Mouse (Mus musculus) mouse embryonic stem cell (cell line): ENCODE data around the gene H2afy2.

Experiments
- in situ Hi-C, 2 experiments: fragments of 300-500 bp; cut with MboI; formaldehyde crosslinking; loops; 1 replicate in 1 of 2; 3 replicates in 1 of 2; pipeline ENCODE4 v1.14.3; 2019 to 2020; ENCODE audit warnings: low sequenced_read_pairs in 2 of 2, low pct_unique_long_range_greater_than_20kb in 1 of 2, mixed read lengths in 1 of 2; ENCODE audit not compliant: unreplicated experiment in 1 of 2

Gene H2afy2

DNA sequence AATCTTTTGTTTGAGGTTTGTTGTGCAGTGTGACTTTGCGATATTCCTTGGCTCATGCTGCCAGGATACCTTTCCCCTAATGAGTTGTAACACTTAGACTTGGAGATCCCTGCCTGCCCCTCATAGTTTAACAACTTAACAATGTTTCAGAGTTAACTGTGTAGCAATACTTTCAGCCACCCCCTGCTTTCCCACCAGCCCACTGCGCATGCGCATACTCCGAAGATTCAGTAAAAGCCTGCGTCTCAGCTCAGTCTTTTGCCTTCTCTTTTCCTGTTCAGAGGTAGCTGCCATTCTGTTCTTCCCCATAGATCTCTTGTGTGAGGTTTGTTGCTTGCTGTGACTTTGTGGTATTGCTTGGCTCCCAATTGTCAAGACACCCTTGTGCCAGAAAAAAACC lies 4.6 kb upstream of the H2afy2 start:
- in situ Hi-C loops, result no loop called here

DNA sequence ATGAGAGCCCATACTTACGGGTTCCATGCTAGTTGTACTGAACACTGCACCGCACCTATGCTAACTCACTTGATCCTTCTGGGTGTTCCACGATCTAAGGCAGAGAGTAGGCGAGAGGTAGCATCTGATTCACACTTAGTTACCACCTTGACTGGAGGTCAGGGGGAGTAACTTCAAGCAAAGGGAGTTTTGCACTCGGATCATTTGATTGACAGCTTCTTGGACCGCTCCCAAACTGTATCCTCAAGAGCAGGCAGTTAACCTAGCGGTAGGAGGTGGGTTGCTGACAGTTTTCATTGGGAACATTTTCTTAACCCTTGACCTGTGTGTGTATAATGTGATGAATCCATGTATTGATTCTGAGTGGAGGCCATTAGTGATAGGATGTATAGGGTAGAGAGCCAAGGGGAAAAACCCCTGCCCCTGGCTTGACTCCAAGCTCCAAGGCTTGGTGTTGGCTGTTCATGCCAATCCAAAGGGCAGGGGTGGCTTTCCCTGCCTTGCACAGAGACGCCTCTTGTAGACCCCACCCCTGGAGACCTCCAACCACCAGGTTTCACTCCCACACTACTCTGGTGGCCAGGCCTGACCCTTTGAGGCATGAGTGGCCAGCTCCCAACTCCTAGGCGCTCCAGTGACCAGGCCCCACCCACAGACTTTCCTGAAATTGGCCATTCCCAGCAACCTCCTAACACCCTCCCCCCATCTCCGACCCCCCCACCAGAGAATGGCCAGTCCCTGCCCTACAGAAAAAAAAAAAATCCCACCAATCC lies 3.8 kb upstream of the H2afy2 start:
- in situ Hi-C loops, result no loop called here

DNA sequence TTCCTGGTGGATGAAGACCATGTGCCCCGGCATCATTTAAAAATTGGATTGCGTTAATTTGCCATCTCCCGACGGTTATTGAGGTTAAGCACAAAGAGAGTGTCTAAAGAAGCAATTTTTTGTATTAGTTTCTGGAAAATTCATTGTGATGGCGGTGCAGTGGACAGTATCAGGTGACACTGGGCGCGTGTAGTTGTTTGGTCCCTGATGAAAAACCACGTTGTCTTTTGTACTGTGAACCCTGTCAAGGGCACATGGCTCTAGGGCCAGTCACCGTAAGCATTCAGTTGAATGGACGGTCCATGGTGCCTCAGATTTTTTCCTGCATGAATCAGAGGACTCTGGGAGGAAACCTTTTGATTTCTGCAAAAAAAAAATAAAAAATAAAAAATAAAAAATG lies 467 bp upstream of the H2afy2 start:
- in situ Hi-C loops, result no loop called here

DNA sequence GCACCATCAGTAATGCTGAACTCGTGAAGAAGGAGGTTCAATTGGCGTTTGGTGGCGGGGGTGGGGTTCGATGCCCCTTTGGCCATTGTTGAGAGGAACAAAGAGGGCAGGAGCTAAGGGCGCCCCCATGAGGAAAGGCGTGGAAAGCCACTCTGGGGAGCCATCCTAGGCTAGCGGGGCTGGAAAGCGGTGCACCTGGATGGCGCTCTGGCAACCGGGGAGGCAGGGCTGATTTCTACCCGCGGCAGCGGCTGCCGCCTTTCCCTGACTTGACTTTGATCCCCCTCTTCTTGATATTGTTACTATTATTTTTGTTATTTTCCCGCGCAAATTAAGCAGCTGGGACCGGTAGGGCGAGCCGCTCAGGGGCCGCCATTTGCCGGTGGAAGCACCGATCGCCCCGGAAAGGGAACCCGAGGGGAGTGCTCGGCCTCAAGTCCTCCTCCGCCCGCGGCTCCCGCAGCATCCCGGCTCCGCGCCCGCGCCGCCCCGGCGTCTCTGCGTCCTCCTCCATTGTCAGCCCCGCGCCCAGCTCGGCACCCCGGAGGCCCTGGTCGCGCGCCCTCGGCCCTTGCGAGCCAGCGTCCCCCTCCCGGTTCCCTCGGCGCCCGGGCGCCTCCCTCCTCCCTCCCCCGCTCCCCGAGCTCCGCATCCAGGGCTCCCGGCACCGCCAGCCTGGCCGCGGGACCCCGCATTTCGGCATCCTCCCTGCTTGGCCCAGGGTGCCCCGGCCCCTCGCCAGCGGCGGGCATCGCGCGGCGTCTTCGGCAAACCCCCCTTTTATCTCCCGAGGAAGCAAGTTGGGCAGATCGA lies 942 bp downstream of the H2afy2 start:
- in situ Hi-C loops, result no loop called here

DNA sequence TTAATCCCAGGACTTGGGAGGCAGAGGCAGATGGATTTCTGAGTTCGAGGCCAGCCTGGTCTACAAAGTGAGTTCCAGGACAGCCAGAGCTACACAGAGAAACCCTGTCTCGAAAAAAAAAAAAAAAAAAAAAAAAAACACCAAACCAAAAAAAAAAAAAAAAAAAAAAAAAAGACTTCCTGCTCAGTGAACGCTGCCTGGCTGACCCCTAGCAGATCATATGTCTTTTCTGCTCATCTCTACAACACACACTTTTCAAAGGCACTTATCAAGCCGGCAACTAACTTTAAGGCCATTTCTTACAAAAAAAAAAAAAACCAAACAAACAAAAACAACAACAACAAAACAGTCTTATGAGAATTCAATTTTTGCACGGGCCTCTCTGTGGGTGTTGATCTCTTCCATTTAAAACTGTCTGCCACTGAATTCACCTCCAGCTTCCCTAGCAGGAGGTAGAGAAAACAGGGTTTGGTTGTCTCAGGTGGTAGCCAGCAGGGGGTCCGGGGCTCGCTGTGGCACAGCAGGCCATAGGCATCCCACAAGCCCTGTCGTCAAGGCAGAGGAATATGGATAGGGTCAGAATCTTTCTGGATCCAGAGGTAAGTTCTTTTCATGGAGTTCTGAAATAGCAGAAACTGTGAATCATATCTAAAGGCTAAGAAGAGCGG lies 2.4 kb downstream of the H2afy2 start:
- in situ Hi-C loops, result no loop called here

DNA sequence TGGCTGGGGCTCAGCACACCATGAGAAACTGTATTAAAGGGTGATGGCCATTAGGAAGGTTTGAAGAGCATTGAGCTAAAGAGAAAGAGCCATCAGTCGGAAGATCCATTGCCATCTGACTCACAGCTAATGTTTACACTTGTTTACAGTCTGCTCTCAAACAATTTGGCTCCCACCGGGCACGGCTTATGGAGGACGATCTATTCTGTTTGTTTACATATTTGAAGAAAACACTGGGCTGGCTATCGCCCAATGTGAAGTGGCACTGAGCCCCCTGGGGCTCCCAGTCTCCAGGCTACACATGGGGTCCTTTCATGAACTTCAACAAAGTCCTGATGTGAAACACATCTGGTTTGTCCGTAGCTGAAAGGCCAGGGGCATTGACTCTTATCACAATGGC lies 17.1 kb downstream of the H2afy2 start:
- in situ Hi-C loops, result no loop called here

DNA sequence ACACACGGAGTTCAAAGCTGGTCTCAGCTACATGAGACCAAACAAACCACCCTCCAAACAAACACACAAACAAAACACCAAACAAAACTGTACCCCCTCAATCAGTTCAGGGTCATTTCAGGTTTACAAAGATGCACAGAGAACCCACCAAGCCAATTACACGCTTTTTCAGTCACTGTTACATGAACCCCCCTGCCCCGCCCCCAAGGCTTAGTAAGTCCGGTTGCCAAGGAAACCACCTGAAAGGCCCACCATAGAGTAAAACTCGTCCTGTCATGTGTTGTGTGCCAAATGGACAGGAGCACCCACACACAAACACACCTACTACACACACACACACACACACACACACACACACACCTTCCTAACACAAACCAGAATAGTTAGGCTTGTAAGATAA lies 18.4 kb downstream of the H2afy2 start:
- in situ Hi-C loops, result no loop called here

DNA sequence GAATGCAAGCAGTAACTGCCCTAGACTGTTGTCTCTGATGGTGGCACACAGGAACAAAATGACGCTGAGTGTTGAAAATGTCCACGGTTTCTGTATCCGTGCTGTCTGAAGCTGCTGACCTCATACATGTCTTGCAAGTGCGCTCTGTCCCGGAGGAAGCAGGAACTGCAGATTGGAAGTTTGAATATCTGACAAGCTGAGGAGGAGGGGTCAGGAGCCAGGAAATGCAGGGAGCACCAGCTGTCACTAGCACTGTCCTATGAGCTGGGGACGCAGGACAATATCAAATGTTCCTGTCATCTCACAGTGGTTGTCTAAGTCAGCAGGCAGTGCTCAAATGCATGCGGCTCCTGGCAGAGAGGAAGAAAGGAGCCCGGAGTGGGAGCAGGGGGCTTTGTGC lies 19.3 kb downstream of the H2afy2 start:
- in situ Hi-C loops, result no loop called here

DNA sequence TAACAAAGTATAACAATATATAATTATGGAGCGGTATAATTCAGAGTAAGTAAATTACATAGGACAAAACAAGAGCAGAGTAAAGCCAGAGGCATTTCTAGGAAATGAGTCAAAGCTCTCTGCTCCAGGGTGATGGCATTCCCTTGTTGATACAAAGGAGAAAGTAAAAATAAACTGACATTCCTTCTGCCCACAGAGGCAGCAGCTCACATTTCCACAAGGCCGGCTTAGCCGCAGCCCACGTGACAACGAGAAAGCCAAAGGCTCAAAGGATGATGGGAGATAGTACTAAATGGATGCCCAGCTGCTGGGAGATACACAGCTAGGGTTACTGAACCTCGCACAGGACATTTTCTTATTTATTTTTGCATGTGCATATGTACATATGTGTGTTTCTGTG lies 24.1 kb downstream of the H2afy2 start:
- in situ Hi-C loops, result loop anchor here in 1 of 2 experiments (10.0 kb wide), 1 partner anchor 215 kb away; the partner anchor contains the start of gene Col13a1

DNA sequence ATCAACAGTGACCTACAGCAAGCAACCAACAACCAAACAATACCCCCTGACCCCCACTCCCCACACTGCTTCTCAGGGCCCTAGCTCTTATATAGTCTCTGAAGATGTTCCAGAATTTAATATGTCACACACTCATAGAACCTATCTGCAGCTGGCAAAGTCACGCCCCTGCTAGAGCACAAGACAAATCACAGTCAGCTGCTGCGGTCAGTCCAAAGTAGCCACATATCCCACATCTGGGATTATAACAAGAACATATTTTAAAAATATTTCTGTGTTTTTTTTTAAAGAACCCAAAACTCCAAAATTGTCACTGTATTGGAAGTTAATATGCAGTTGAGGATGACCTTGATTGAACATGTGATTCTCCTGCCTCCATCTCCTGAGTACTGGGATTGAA lies 25.0 kb downstream of the H2afy2 start:
- in situ Hi-C loops, result loop anchor here in 1 of 2 experiments (10.0 kb wide), 1 partner anchor 216 kb away; the partner anchor contains the start of gene Col13a1

DNA sequence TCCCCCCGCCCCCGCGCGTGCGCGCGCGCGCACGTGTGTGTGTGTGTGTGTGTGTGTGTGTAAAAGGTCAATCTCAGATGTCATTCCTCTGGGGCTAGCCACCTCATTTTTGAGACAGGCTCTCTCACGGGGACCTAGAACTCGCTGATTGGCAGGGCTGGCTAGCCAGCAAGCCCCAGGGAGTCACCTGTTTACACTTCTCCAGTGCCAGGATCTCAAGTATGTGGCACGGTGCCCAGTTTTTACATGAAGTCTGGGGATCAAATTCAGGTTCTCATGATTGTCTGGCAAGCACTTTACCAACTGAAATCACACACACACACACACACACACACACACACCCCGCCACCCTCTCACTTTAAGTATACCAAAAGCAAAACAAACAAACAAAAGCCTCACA lies 26.9 kb downstream of the H2afy2 start:
- in situ Hi-C loops, result loop anchor here in 1 of 2 experiments (10.0 kb wide), 1 partner anchor 218 kb away; the partner anchor contains the start of gene Col13a1

DNA sequence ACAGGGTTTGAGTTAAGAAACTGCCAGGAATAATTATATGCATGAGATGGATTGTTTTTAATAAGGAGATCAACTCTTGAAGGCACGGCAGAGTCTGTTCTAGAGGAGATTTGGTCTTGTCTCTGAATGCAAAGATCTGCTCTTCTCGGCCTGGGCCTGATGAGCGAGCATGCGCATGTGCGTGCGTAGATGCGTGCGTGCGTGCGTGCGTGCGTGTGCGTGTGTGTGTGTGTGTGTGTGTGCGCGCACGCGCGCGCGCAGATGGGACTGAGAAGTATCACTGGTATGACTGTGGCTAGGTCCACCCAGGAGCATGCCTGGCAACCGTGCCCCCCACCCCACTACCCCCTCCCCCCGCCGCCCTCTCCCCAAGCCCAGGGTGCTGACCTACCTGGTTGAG lies 30.9 kb downstream of the H2afy2 start:
- in situ Hi-C loops, result loop anchor here in 1 of 2 experiments (10.0 kb wide), 1 partner anchor 222 kb away; the partner anchor contains the start of gene Col13a1

DNA sequence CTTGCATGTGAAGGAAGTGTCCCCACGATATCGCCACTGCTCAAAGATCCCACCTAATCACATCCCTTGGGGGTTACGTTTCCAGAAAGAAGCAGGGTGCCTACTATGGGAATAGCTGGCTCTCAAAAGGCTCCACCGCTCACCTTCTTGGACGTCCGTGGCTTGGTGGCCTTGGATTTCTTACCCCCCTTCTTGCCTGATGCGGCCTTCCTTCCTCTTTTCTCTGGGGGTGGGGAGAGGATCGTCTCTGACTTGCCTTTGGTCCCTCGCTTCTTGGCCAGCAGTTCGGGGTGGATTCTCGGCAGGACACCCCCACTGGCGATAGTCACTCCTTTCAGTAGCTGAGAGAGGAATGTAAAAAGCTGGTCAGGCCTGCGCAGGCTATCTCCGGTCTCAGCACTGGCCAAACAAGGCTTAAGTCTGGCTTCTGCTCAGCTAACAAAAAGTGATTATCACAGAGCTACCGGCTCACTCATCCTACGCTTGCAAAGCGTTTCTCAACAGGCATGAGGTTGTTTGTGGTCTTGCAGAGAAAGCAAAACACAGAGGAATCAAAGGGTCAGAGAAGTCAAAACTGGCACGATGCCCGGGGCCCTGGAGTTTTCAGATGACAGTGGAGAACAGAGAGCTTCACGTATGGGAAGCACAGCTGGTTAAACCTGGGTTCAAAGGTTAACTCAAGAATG lies 32.3 kb downstream of the H2afy2 start:
- in situ Hi-C loops, result loop anchor here in 1 of 2 experiments (10.0 kb wide), 1 partner anchor 223 kb away; the partner anchor contains the start of gene Col13a1

DNA sequence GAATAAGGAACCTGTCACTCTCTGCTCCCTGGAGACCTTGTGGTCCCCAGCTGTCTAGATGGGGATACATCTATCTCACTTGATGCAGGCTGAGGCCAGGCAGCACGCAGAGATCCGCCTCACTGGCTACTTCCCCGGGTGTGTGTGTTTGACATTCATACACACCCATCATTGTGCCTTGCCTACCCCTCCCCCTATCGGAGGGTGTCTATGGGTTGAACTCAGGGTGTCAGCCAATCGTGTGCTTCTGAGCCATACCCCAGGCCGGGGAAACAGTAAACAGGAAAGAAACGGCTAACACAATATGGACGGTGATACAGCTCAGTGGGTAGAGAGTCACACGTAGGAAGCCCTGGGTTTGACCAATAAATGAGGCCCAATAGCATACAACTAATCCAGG lies 33.9 kb downstream of the H2afy2 start:
- in situ Hi-C loops, result loop anchor here in 1 of 2 experiments (10.0 kb wide), 1 partner anchor 225 kb away; the partner anchor contains the start of gene Col13a1

DNA sequence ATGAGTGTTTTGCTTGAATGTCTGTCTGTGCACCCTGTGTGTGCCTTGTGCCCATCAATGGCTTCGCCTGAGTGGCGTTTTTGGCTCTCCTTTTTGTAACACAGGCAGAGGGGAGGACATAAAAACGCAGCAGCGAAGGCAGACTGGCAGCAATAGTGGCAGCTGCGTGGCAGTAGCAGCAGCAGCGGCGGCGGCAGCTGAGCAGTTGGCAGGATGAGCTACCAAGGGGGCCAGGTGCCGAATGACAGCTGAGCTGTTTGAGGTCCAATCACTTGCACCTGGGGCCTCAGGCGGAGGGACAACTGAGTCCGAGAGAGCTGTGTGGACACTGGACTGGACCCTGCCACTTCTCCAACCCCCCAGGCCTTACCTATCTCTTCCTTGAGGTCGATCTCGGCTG lies 36.6 kb downstream of the H2afy2 start:
- in situ Hi-C loops, result loop anchor here in 1 of 2 experiments (10.0 kb wide), 1 partner anchor 357 kb away; no protein-coding TSS in a partner anchor

DNA sequence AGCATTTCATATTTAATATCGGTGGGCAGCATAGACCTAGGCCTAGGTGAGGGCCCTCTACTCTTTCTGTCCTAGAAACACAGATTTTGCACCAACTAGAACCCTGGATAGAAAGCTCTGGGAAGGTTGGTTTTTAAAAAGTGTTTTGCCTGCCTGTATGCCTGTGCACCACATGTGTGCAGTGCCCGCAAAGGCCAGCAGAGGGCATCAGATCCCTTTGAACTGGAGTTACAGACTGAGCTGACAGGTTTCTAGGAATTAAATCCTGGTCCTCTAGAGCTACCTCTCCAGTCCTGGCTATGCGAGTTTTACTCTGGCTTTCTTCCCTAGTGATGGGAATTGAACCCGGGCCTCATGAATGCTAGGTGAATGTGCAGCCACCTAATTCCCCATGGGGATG lies 38.8 kb downstream of the H2afy2 start:
- in situ Hi-C loops, result loop anchor here in 1 of 2 experiments (10.0 kb wide), 1 partner anchor 360 kb away; no protein-coding TSS in a partner anchor

DNA sequence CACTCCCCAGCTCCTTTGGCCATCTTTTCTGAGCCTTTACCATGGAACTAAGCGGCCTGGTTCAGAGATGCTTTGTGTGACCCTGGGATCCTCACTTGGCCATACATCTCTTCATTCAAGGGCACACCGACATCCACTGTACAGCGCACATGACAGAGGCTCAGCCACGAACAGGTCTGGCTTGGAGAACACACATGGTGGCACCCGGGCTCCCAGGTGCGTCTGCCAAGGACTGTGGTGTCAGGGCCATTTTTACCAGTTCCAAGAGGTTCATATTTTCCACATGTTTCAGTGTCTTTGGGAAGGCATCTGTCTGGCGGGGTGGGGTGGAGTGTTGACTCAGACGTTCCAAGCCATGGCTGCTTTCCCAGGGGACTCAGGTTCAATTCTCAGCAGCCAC lies 41.6 kb downstream of the H2afy2 start:
- in situ Hi-C loops, result loop anchor here in 1 of 2 experiments (10.0 kb wide), 1 partner anchor 362 kb away; no protein-coding TSS in a partner anchor

DNA sequence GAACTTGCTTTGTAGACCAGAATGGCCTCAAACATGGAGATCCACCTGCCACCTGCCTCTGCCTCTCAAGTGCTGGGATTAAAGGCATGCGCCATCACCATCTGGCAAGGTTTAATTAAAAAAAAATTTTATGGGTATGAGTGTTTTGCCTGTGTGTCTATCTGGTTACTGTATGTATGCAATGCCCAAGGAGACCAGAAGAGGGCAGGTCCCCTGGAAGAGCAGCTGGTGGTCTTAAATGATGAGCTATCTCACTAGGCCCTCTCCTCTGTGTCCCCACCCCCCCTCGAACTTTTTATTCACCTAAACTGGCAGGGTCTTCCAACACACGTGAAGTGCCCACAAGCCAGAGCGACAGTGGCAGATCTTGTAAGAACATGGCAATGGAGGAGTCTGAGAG lies 42.1 kb downstream of the H2afy2 start:
- in situ Hi-C loops, result loop anchor here in 1 of 2 experiments (10.0 kb wide), 1 partner anchor 363 kb away; no protein-coding TSS in a partner anchor
